Mouse (Mus musculus): ENCODE results near the gene Rhoa. TPM values are rescaled to one million over a fixed set of nuclear protein-coding genes. Genes with fewer than 3 reads are reported as not detected.

Rhoa gene
- polyA plus RNA-seq, 1 experiment from 2014 or later: 261 TPM

DNA sequence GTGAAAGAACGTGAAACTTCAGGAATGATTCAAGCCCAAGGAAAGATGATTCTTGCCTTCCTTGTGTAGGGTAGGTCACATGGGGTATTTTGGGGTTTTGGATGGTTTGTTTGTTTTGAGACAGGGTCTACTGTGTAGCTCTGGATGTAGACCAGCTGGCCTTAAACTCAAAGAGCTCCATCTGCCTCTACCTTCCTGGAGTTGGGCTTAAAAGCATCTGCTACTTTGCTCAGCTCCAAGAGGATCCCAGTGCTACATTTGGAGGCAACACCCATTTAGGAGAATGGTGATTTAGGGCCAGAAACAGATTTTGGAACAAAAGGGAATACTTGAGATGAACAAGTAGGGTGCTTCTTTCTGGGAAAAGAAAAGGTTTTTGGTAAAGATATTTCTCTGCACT, 18.9 kb downstream of the Rhoa start:
- 97% methylated on average over 1 of the region's 1 CpGs for WGBS
- Histone ChIP-seq H3K27ac (replicated peaks) (no peak overlapping the region), H3K27me3 (replicated peaks) (no peaks in the 10 kb centered on the region), H3K4me1 (no peaks in the 10 kb centered on the region), H3K36me3 (peaks cover 27% of the 10 kb centered on the region), H3K4me2 (no peak overlapping the region), H3K9me3 (replicated peaks) (no peaks in the 10 kb centered on the region), H3K4me3 (replicated peaks) (no peak overlapping the region), H3K9ac (replicated peaks) (no peak overlapping the region)
- ATAC-seq (ENCODE audit: low FRiP score): no peak

- H3K9me3 ChIP-seq (replicated peaks): no peaks in the 10 kb centered on the region
- 98% methylated on average over 2 of the region's 2 CpGs for WGBS
- no peaks in the 10 kb centered on the region for H3K4me1 ChIP-seq
- no peak overlapping the region for H3K9ac ChIP-seq (replicated peaks)
- ATAC-seq (ENCODE audit: low FRiP score): no peak
- H3K27ac ChIP-seq (replicated peaks): no peak overlapping the region
- H3K4me2 ChIP-seq: no peak overlapping the region
- no peaks in the 10 kb centered on the region for H3K27me3 ChIP-seq (replicated peaks)
- no peak overlapping the region for H3K4me3 ChIP-seq (replicated peaks)
- peaks cover 34% of the 10 kb centered on the region for H3K36me3 ChIP-seq
Measured at GRCm38 (mm10) chr9:108325811-108326210, 19.9 kb downstream of the Rhoa start.

DNA sequence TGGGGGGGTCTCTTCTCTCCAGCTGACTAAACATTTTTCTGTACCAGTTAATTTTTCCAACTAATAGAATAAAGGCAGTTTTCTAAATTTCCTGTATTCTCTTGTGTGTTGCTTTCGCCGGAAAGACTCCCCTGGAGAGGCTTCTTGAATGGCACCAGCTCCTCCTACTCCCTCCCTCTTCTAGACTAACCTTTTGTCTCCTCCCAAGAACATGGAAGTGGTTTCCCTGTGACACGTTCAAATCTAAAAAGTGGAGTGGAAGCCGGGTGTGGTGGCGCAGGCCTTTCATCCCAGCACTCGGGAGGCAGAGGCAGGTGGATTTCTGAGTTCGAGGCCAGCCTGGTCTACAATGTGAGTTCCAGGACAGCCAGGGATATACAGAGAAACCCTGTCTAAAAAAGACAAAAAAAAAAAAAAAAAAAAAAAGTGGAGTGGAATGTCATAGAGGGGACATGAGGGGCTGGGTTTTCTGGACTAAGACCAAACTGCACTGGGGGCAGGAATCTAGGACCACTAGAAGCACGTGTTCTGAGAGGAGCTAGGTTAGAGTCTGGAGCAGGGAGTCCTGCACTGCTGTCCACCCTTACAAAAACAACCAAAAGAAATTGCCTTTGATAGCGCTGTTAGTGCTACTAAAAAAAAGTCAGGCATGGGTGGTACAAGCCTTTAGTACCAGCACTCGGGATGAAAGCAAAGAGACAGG, 32.1 kb downstream of the Rhoa start:
- Histone ChIP-seq H3K9ac (replicated peaks) (no peak overlapping the region), H3K27ac (replicated peaks) (peak overlapping the region; percentile 94), H3K4me2 (peak overlapping the region; percentile 71), H3K4me3 (replicated peaks) (peak overlapping the region; percentile 74), H3K27me3 (replicated peaks) (no peaks in the 10 kb centered on the region), H3K36me3 (peaks cover 22% of the 10 kb centered on the region), H3K4me1 (peaks cover 29% of the 10 kb centered on the region), H3K9me3 (replicated peaks) (no peaks in the 10 kb centered on the region)
- WGBS: 68% methylated on average over 10 of the region's 10 CpGs
- ATAC-seq (ENCODE audit: low FRiP score): no peak

- WGBS: 27% methylated on average over 6 of the region's 6 CpGs
- Histone ChIP-seq H3K4me3 (replicated peaks) (peak overlapping the region; percentile 74), H3K4me2 (peak overlapping the region; percentile 71), H3K36me3 (peaks cover 18% of the 10 kb centered on the region), H3K4me1 (peaks cover 29% of the 10 kb centered on the region), H3K9ac (replicated peaks) (peak overlapping the region; percentile 84), H3K27me3 (replicated peaks) (no peaks in the 10 kb centered on the region), H3K9me3 (replicated peaks) (no peaks in the 10 kb centered on the region), H3K27ac (replicated peaks) (peak overlapping the region; percentile 94)
- no peak for ATAC-seq (ENCODE audit: low FRiP score)
Measured at GRCm38 (mm10) chr9:108338551-108338885, 32.6 kb downstream of the Rhoa start.

GRCm38 (mm10) chr9:108338886-108339781, 33.2 kb downstream of the Rhoa start, which contains the start of gene Gpx1:
TSS of gene Gpx1 (plus strand) at chr9:108338903.
- Histone ChIP-seq H3K4me1 (peaks cover 29% of the 10 kb centered on the region), H3K4me3 (replicated peaks) (peak within 1 kb of the TSS; percentile 74), H3K9ac (replicated peaks) (peak within 1 kb of the TSS; percentile 84), H3K27me3 (replicated peaks) (no peaks in the 10 kb centered on the region), H3K36me3 (peaks cover 18% of the 10 kb centered on the region), H3K27ac (replicated peaks) (peak within 1 kb of the TSS; percentile 94), H3K9me3 (replicated peaks) (no peaks in the 10 kb centered on the region), H3K4me2 (peak within 1 kb of the TSS; percentile 71)
- peak; percentile 96 for ATAC-seq (ENCODE audit: low FRiP score)
- WGBS: under 1% methylated on average over 49 of the region's 49 CpGs

- H3K4me3 ChIP-seq (replicated peaks): peak overlapping the region; percentile 74
- peak overlapping the region; percentile 84 for H3K9ac ChIP-seq (replicated peaks)
- peak overlapping the region; percentile 71 for H3K4me2 ChIP-seq
- H3K36me3 ChIP-seq: peaks cover 13% of the 10 kb centered on the region
- peak overlapping the region; percentile 94 for H3K27ac ChIP-seq (replicated peaks)
- ATAC-seq (ENCODE audit: low FRiP score): peak; percentile 9; the same call in 1 of the 2 replicates
- H3K27me3 ChIP-seq (replicated peaks): no peaks in the 10 kb centered on the region
- peaks cover 29% of the 10 kb centered on the region for H3K4me1 ChIP-seq
- no peaks in the 10 kb centered on the region for H3K9me3 ChIP-seq (replicated peaks)
- WGBS: 11% methylated on average over 20 of the region's 20 CpGs
Measured at GRCm38 (mm10) chr9:108339886-108340257, 33.9 kb downstream of the Rhoa start.

GRCm38 (mm10) chr9:108340258-108341138, 34.6 kb downstream of the Rhoa start:
- Histone ChIP-seq H3K9me3 (replicated peaks) (no peaks in the 10 kb centered on the region), H3K4me1 (peaks cover 29% of the 10 kb centered on the region), H3K4me2 (peak overlapping the region; percentile 71), H3K36me3 (peaks cover 7% of the 10 kb centered on the region), H3K9ac (replicated peaks) (peak overlapping the region; percentile 84), H3K27me3 (replicated peaks) (no peaks in the 10 kb centered on the region), H3K4me3 (replicated peaks) (peak overlapping the region; percentile 74), H3K27ac (replicated peaks) (no peak overlapping the region)
- ATAC-seq (ENCODE audit: low FRiP score): no peak
- WGBS: 61% methylated on average over 10 of the region's 10 CpGs

DNA sequence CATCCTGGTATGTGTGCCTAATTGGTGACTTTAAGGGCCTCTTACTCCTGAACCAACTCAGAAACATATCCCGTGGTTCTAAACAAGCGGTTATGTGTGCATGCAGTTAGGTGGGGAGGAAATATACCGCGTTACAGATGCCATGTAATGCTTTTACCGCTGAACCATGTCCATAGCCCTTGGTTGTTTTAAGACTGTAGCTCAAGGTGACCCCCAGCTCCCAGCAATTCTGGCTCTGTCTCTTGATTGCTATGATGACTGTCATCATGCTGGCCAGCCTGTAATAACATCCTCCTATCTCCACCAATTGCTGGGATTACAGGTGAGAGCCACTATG, 35.2 kb downstream of the Rhoa start:
- Histone ChIP-seq H3K4me3 (replicated peaks) (no peak overlapping the region), H3K36me3 (peaks cover 3% of the 10 kb centered on the region), H3K4me2 (0 out of 2 replicates have a peak overlapping the region, but pooled peaks have one; percentile 71), H3K9ac (replicated peaks) (no peak overlapping the region), H3K9me3 (replicated peaks) (no peaks in the 10 kb centered on the region), H3K27ac (replicated peaks) (no peak overlapping the region), H3K27me3 (replicated peaks) (no peaks in the 10 kb centered on the region), H3K4me1 (peaks cover 33% of the 10 kb centered on the region)
- no peak for ATAC-seq (ENCODE audit: low FRiP score)
- 85% methylated on average over 5 of the region's 5 CpGs for WGBS

DNA sequence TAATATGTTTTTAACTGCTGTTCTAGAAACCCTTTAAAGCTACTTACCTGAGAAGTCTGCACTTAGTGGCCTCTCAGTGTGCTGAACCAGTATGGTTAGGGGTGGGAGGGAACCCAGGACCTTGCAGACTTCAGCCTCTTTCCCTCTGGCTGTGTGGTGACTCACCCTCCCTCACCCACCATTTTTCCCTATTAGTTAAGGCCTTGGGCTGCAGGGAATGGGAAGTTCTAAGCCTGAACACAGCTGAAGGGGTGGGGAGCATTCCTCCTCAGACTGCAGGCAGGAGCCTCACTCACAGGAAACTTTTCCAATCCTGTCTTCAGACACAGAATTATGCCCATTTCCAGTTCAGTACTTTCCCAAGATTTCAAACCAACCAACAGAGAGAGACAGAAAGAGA, 35.9 kb downstream of the Rhoa start:
- Histone ChIP-seq H3K9ac (replicated peaks) (no peak overlapping the region), H3K27me3 (replicated peaks) (no peaks in the 10 kb centered on the region), H3K9me3 (replicated peaks) (no peaks in the 10 kb centered on the region), H3K4me1 (peaks cover 37% of the 10 kb centered on the region), H3K4me2 (no peak overlapping the region), H3K27ac (replicated peaks) (no peak overlapping the region), H3K36me3 (no peaks in the 10 kb centered on the region; the same call in 1 of the 2 replicates), H3K4me3 (replicated peaks) (no peak overlapping the region)
- no peak for ATAC-seq (ENCODE audit: low FRiP score)

DNA sequence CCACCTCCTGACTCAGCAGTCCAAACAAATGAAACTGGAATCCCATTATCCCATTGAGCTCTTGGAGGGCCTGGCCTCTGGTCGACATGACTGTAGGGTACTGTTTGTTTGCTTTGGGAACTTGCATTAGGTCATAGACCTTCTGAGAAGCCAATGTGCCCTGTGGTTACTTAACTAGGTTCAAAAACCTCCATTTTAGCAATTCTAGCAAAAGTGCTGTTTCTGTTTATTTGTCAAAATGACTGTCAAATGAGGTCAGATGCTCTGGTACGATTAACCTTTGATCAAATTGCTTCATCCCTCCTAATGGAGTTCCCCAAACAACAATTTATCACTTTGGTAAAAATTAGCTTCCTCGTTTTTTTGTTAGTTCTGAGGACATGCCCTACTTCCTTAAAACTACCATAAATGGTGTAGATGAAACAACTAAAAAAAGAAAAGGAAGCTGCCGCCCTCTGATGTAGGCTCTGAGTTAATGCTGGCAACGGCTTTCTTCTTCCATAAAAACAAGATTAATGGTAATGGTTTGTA, 36.4 kb downstream of the Rhoa start:
- Histone ChIP-seq H3K4me3 (replicated peaks) (no peak overlapping the region), H3K4me2 (no peak overlapping the region), H3K27ac (replicated peaks) (peak overlapping the region; percentile 58), H3K36me3 (no peaks in the 10 kb centered on the region; the same call in 1 of the 2 replicates), H3K4me1 (peaks cover 39% of the 10 kb centered on the region), H3K9ac (replicated peaks) (no peak overlapping the region), H3K27me3 (replicated peaks) (no peaks in the 10 kb centered on the region), H3K9me3 (replicated peaks) (no peaks in the 10 kb centered on the region)
- no peak for ATAC-seq (ENCODE audit: low FRiP score)
- WGBS: 47% methylated on average over 5 of the region's 5 CpGs

DNA sequence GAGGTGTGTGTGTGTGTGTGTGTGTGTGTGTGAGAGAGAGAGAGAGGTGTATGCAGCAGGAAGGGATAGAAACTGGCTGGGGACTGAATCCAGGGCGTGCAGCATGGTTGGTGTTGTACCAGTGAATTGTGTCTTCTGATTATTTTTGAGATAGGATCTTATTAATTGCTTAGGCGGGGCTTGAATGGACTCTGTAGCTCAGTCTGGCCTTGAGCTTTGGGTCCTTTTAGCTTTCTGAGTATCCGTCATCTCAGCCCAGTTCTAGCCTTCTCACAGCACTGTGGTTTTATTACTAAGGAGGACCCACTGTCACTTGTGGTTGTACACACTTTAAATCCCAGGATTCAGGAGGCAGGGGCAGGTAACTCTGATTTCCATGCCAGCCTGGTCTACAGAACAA, 37.4 kb downstream of the Rhoa start:
- no peak overlapping the region for H3K4me3 ChIP-seq (replicated peaks)
- peaks cover 37% of the 10 kb centered on the region for H3K4me1 ChIP-seq
- no peak overlapping the region for H3K4me2 ChIP-seq
- no peaks in the 10 kb centered on the region for H3K36me3 ChIP-seq
- H3K27ac ChIP-seq (replicated peaks): no peak overlapping the region
- no peaks in the 10 kb centered on the region for H3K9me3 ChIP-seq (replicated peaks)
- no peaks in the 10 kb centered on the region for H3K27me3 ChIP-seq (replicated peaks)
- 86% methylated on average over 3 of the region's 3 CpGs for WGBS
- ATAC-seq (ENCODE audit: low FRiP score): no peak
- H3K9ac ChIP-seq (replicated peaks): no peak overlapping the region
